Mouse (Mus musculus) embryonic facial prominence, embryonic 13.5 days (tissue): ENCODE results near the gene Tgfbr2. TPM values are rescaled to one million over a fixed set of nuclear protein-coding genes. Genes with fewer than 3 reads are reported as not detected.
"Not testable (repeated sequence)": the region's sequence is repeated elsewhere in the genome, so short reads cannot be mapped to it uniquely, and the experiment has no call there.

ENCODE experiments used
- ATAC-seq: fragments of 200-750 bp; cut with Nextera tagmentation; 2 replicates; pipeline ENCODE4 v1.8.0; 2017; ENCODE audit warnings: low read depth; ENCODE audit not compliant: insufficient number of reproducible peaks, insufficient read depth, low FRiP score, low TSS enrichment
- H3K27ac ChIP-seq: fragments of 300-500 bp; sonication (generic); 2 replicates; pipeline ENCODE4 v1.5.1; 2015; ENCODE audit warnings: moderate library complexity, mild to moderate bottlenecking, inconsistent platforms
- H3K27me3 ChIP-seq: fragments of 300-500 bp; sonication (generic); 2 replicates; pipeline ENCODE4 v1.6.1; 2015; ENCODE audit warnings: mild to moderate bottlenecking, inconsistent platforms
- H3K36me3 ChIP-seq: fragments of 300-500 bp; sonication (generic); 2 replicates; pipeline ENCODE4 v1.6.1; 2015; ENCODE audit warnings: mild to moderate bottlenecking, inconsistent platforms
- H3K4me1 ChIP-seq: fragments of 300-500 bp; sonication (generic); 2 replicates; pipeline ENCODE4 v1.6.1; 2015; ENCODE audit warnings: inconsistent platforms
- H3K4me2 ChIP-seq: fragments of 300-500 bp; sonication (generic); 2 replicates; pipeline ENCODE4 v1.6.1; 2015; ENCODE audit warnings: moderate library complexity, mild to moderate bottlenecking, inconsistent platforms
- H3K4me3 ChIP-seq: fragments of 300-500 bp; sonication (generic); 2 replicates; pipeline ENCODE4 v1.5.1; 2015; ENCODE audit warnings: mild to moderate bottlenecking, inconsistent platforms
- H3K9ac ChIP-seq: fragments of 300-500 bp; sonication (generic); 2 replicates; pipeline ENCODE4 v1.6.1; 2015; ENCODE audit warnings: mild to moderate bottlenecking, inconsistent platforms
- H3K9me3 ChIP-seq: fragments of 300-500 bp; sonication (generic); 2 replicates; pipeline ENCODE4 v1.6.1; 2016; ENCODE audit warnings: inconsistent platforms
- whole genome bisulfite sequencing: fragments of 180-500 bp; shearing (Covaris S2); methylation state at CpG from one replicate; pipeline ENCODE4 v1.1.7; 2015; ENCODE audit warnings: mixed read lengths; 5-methylcytosine and 5-hydroxymethylcytosine counted together
- polyA plus RNA-seq: library from polyadenylated mRNA; unstranded; fragments of >200 nt; fragmentation: Nextera tagmentation; extraction: Ambion mirVana; gene quantifications from 2 replicates; pipeline ENCODE4 v1.2.1, GENCODE M21; 2015

Gene Tgfbr2
- polyA plus RNA-seq, 1 experiment from 2014 or later = 27.0 TPM

GRCm38 (mm10) chr9:116085999-116086398, 89.2 kb downstream of the Tgfbr2 start:
- 86% methylated on average over 6 of the region's 6 CpGs for WGBS
- H3K4me2 ChIP-seq = no peak overlapping the region
- no peak overlapping the region for H3K27ac ChIP-seq
- H3K4me3 ChIP-seq = no peak overlapping the region
- H3K36me3 ChIP-seq = peaks cover 26% of the 10 kb centered on the region
- H3K27me3 ChIP-seq = no peaks in the 10 kb centered on the region
- H3K9ac ChIP-seq = no peak overlapping the region
- ATAC-seq = no peak
- H3K4me1 ChIP-seq = no peaks in the 10 kb centered on the region
- H3K9me3 ChIP-seq = no peaks in the 10 kb centered on the region

GRCm38 (mm10) chr9:116084324-116084931, 90.7 kb downstream of the Tgfbr2 start:
- 90% methylated on average over 12 of the region's 12 CpGs for WGBS
- Histone ChIP-seq H3K27me3 (no peaks in the 10 kb centered on the region), H3K36me3 (peaks cover 10% of the 10 kb centered on the region), H3K4me3 (no peak overlapping the region), H3K27ac (no peak overlapping the region), H3K4me1 (no peaks in the 10 kb centered on the region), H3K9me3 (no peaks in the 10 kb centered on the region), H3K4me2 (no peak overlapping the region), H3K9ac (no peak overlapping the region)
- no peak for ATAC-seq

DNA sequence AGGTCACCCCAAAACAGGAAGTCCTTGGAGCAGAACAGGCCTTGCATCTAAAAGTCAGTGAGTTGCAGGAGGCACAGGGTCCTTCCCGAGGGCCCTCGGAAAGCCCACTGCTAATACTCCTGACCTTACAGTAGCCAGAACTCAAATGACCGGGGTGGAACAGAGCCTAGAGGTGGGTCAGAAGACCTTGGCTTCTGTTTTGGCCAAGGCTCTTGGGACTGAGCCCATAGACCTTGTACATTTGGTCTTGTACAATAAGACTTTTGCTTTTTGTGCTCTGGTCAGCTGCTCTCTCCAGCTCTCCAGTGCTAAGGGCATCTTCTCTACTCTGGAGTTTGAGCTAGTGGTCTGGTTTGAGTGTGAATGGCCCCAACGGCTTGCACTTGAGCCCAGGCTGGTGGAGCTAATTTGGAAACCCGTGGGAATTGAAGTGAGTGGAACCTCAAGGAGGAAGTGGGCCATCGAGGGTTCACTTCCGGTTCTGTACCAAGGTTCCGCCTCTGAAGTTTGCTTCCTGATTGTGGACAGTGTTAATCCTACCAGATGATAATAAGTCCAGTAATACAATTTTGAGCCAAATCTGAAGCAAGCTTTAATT, 91.3 kb downstream of the Tgfbr2 start:
- Histone ChIP-seq H3K9me3 (no peaks in the 10 kb centered on the region), H3K4me2 (no peak overlapping the region), H3K4me1 (no peaks in the 10 kb centered on the region), H3K36me3 (peaks cover 4% of the 10 kb centered on the region), H3K4me3 (no peak overlapping the region), H3K9ac (no peak overlapping the region), H3K27me3 (no peaks in the 10 kb centered on the region), H3K27ac (no peak overlapping the region)
- no peak for ATAC-seq
- 87% methylated on average over 8 of the region's 8 CpGs for WGBS

- no peaks in the 10 kb centered on the region for H3K27me3 ChIP-seq
- no peaks in the 10 kb centered on the region for H3K9me3 ChIP-seq
- H3K9ac ChIP-seq = no peak overlapping the region
- H3K4me2 ChIP-seq = no peak overlapping the region
- ATAC-seq = no peak
- H3K27ac ChIP-seq = no peak overlapping the region
- H3K36me3 ChIP-seq = no peaks in the 10 kb centered on the region
- no peaks in the 10 kb centered on the region for H3K4me1 ChIP-seq
- 85% methylated on average over 5 of the region's 5 CpGs for WGBS
- no peak overlapping the region for H3K4me3 ChIP-seq
Measured at GRCm38 (mm10) chr9:116083300-116083699, 91.9 kb downstream of the Tgfbr2 start.

DNA sequence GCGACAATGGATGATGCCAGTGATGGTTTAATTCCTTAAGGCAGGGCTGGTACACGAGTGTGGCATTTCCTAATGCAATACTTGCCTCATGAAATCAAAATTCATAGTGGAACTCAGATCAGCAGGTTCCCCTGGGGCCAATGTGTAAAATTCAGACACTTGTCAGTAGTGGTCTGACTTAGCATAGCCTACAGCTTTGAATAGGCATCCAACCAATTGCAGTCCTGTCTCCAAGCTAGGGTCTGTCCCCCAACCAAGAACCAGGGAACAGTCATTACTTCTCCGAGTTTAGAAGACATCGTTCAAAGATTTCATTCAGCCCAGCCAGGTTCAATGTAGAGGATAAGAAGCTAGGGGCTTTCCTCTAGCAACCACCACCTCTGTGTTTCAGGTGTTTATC, 93.4 kb downstream of the Tgfbr2 start:
- no peak overlapping the region for H3K27ac ChIP-seq
- no peaks in the 10 kb centered on the region for H3K27me3 ChIP-seq
- no peaks in the 10 kb centered on the region for H3K9me3 ChIP-seq
- no peaks in the 10 kb centered on the region for H3K4me1 ChIP-seq
- ATAC-seq = no peak
- H3K4me3 ChIP-seq = no peak overlapping the region
- no peak overlapping the region for H3K4me2 ChIP-seq
- no peaks in the 10 kb centered on the region for H3K36me3 ChIP-seq
- WGBS = 81% methylated on average over 4 of the region's 4 CpGs
- H3K9ac ChIP-seq = no peak overlapping the region

DNA sequence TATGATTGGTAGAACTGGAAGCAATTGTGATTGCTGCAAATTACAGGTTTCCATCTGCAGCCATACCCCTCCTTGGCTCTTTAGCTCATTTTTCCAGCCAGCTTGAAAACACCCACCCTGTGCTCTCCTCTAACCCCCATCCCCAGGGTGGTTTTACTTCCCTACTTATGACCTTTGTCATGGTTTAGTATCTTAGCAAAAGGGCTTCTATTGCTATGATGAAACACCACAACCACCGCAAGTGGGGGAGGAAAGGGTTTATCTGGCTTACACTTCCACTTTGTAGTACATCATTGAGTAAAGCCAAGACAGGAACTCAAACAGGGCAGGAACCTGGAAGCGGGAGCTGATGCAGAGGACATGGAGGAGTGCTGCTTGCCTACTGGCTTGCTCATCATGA, 97.7 kb downstream of the Tgfbr2 start:
- Histone ChIP-seq H3K9me3 (no peaks in the 10 kb centered on the region), H3K4me1 (no peaks in the 10 kb centered on the region), H3K9ac (no peak overlapping the region), H3K4me3 (no peak overlapping the region), H3K36me3 (no peaks in the 10 kb centered on the region), H3K27me3 (no peaks in the 10 kb centered on the region), H3K27ac (no peak overlapping the region), H3K4me2 (no peak overlapping the region)
- WGBS = 85% methylated on average over 2 of the region's 2 CpGs
- ATAC-seq = no peak

GRCm38 (mm10) chr9:116076946-116077345, 98.2 kb downstream of the Tgfbr2 start:
- 61% methylated on average over 2 of the region's 2 CpGs for WGBS
- no peaks in the 10 kb centered on the region for H3K4me1 ChIP-seq
- H3K27me3 ChIP-seq = no peaks in the 10 kb centered on the region
- H3K4me3 ChIP-seq = no peak overlapping the region
- no peak overlapping the region for H3K9ac ChIP-seq
- H3K36me3 ChIP-seq = no peaks in the 10 kb centered on the region
- no peaks in the 10 kb centered on the region for H3K9me3 ChIP-seq
- no peak for ATAC-seq
- no peak overlapping the region for H3K4me2 ChIP-seq
- H3K27ac ChIP-seq = no peak overlapping the region

GRCm38 (mm10) chr9:116076163-116076562, 99.0 kb downstream of the Tgfbr2 start:
- 77% methylated on average over 4 of the region's 4 CpGs for WGBS

DNA sequence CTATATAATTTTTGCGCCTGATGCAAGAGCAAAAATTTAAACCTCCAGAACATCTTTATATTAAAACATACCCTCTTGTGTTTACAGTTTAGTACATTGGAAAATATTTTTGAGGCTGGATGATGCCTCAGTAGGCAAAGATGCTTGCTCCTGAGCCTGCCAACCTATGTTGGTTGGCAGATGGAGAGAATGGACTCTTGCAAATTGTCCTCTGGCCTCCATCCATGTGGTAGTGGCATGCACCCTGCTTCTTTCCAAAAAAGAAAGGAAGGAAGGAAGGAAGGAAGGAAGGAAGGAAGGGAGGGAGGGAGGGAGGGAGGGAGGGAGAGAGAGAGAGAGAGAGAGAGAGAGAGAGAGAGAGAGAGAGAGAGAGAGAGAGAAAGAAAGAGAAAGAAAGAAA, 103.6 kb downstream of the Tgfbr2 start:
- ATAC-seq, H3K27me3 ChIP-seq, H3K27ac ChIP-seq, H3K4me2 ChIP-seq, H3K4me3 ChIP-seq, H3K9me3 ChIP-seq, H3K36me3 ChIP-seq, H3K4me1 ChIP-seq, H3K9ac ChIP-seq: not testable (repeated sequence)
- WGBS = 94% methylated on average over 1 of the region's 1 CpGs

More at GRCm38 (mm10) chr9:116076163-116076562, 99.0 kb downstream of the Tgfbr2 start:
- Histone ChIP-seq H3K27me3 (no peaks in the 10 kb centered on the region), H3K4me3 (no peak overlapping the region), H3K27ac (no peak overlapping the region), H3K36me3 (no peaks in the 10 kb centered on the region), H3K9me3 (no peaks in the 10 kb centered on the region), H3K9ac (no peak overlapping the region), H3K4me2 (no peak overlapping the region), H3K4me1 (no peaks in the 10 kb centered on the region)
- no peak for ATAC-seq

DNA sequence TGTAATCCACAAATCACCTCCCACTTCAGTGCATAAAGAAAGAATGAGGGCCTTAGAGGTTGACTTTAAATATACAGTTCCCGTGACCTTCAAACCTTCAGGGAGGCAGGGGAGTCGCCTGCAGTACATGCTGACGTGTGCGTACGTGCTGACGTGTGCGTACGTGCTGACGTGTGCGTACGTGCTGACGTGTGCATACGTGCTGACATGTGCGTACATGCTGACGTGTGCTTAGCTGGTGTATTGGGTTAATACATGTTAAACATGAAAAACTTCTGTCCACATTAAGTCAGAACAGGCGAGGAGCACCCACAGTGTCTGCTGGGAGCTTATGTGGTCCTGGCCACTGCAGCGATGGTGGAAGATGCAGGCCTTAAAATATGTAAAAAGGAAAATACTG, 110.4 kb downstream of the Tgfbr2 start:
- no peaks in the 10 kb centered on the region for H3K27me3 ChIP-seq
- WGBS = 90% methylated on average over 17 of the region's 17 CpGs
- H3K4me1 ChIP-seq = 0 out of 2 replicates have a peak, but pooled peaks cover 4% of the 10 kb centered on the region
- no peaks in the 10 kb centered on the region for H3K36me3 ChIP-seq
- no peak overlapping the region for H3K4me2 ChIP-seq
- no peak overlapping the region for H3K27ac ChIP-seq
- H3K9ac ChIP-seq = no peak overlapping the region
- no peak for ATAC-seq
- no peak overlapping the region for H3K4me3 ChIP-seq
- H3K9me3 ChIP-seq = no peaks in the 10 kb centered on the region

DNA sequence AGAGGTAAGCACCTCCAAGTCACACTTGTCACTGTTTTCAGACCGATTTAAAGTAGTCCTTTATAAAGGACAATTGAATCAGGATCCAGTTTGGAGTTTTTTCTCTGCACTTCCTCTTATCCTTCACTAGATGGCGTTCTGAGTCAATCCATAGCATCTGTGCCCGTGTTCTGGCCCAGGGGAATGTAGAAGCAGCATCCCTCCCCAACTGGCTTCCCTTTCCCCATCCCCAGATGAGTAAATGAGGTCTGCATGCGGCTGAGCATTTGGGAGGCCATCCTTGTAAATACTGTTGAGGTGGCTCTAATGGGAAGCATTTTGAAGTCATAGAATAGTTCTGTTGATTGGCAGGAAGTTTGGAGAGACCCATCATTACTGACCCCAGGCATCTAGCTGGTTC, 114.5 kb downstream of the Tgfbr2 start:
- H3K36me3 ChIP-seq = no peaks in the 10 kb centered on the region
- WGBS = 8% methylated on average over 4 of the region's 4 CpGs
- no peak for ATAC-seq
- no peaks in the 10 kb centered on the region for H3K9me3 ChIP-seq
- no peak overlapping the region for H3K4me3 ChIP-seq
- no peak overlapping the region for H3K9ac ChIP-seq
- no peak overlapping the region for H3K27ac ChIP-seq
- H3K4me1 ChIP-seq = 0 out of 2 replicates have a peak, but pooled peaks cover 4% of the 10 kb centered on the region
- H3K4me2 ChIP-seq = no peak overlapping the region
- H3K27me3 ChIP-seq = no peaks in the 10 kb centered on the region

DNA sequence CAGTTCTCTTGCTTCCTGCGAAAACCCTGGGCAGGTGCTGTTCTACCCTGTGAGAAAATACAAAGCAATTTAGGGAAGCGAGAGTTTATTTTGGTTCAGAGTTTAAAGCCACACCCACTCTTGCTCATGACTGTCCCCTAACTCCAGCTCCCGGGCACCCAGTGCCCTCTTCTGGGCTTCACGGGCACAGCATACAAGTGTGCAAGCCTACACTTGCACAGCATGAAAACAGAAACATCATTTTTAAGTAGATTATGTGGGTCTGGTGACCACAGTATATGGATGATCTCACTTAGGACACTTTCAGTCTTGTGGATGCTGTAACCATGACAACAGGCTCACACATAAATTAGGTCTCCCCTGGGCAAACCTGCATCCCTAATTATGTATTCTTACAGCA, 116.0 kb downstream of the Tgfbr2 start:
- Histone ChIP-seq H3K27ac (no peak overlapping the region), H3K4me3 (no peak overlapping the region), H3K4me1 (0 out of 2 replicates have a peak, but pooled peaks cover 4% of the 10 kb centered on the region), H3K36me3 (no peaks in the 10 kb centered on the region), H3K9ac (0 out of 2 replicates have a peak overlapping the region, but pooled peaks have one; percentile 16), H3K4me2 (no peak overlapping the region), H3K27me3 (no peaks in the 10 kb centered on the region), H3K9me3 (no peaks in the 10 kb centered on the region)
- ATAC-seq = no peak
- WGBS = 68% methylated on average over 4 of the region's 4 CpGs
